Mouse (Mus musculus): ENCODE measurements around the gene Pde1c. TPM values are rescaled to one million over a fixed set of nuclear protein-coding genes. Genes with fewer than 3 reads are reported as not detected.

The Pde1c gene
- total RNA-seq, 2 experiments from 2014 or later: 0.43 to 0.55 TPM

Small RNAs within 50 kb of the gene (microRNA-seq; reads per million reads assigned to microRNA genes)
- gene Gm44413: not detected

Other genes starting within 250 kb of the Pde1c start
- 10 to 100 TPM; 16.1 to 19.0 TPM for gene Lsm5, start 135.6 kb upstream of the Pde1c start, total RNA-seq (2021)
- gene Avl9, start 145.8 kb upstream of the Pde1c start, total RNA-seq (2021): 1 to 10 TPM; 2.7 to 3.5 TPM
- 10 to 100 TPM; 23.6 to 24.6 TPM for gene Kbtbd2, start 228.7 kb upstream of the Pde1c start, total RNA-seq (2021)